Mouse (Mus musculus) lung, postnatal 36 days (tissue): ENCODE data around the gene Fbxo10.
"Not testable (repeated sequence)": the region's sequence is repeated elsewhere in the genome, so short reads cannot be mapped to it uniquely, and the experiment has no call there.

Experiments
- DNase-seq: peaks from one replicate; pipeline ENCODE4 v3.0.0; 2022; ENCODE audit warnings: mixed read lengths

The Fbxo10 gene

GRCm38 (mm10) chr4:45047286-45047887 is 37.0 kb downstream of the Fbxo10 start:
- no peak for DNase-seq

GRCm38 (mm10) chr4:45046679-45047078 is 37.7 kb downstream of the Fbxo10 start:
- no peak for DNase-seq

- DNase-seq, result no peak
Observed at GRCm38 (mm10) chr4:45040795-45041194, 43.6 kb downstream of the Fbxo10 start.

GRCm38 (mm10) chr4:45039546-45039945 is 44.9 kb downstream of the Fbxo10 start:
- not testable (repeated sequence) for DNase-seq

GRCm38 (mm10) chr4:45038879-45039278 is 45.5 kb downstream of the Fbxo10 start:
- DNase-seq, result peak; percentile 25

- no peak for DNase-seq
Observed at GRCm38 (mm10) chr4:45037455-45038410, 46.7 kb downstream of the Fbxo10 start.

- no peak for DNase-seq
Observed at GRCm38 (mm10) chr4:45036571-45036970, 47.8 kb downstream of the Fbxo10 start.

- no peak for DNase-seq
Observed at GRCm38 (mm10) chr4:45036048-45036447, 48.4 kb downstream of the Fbxo10 start.

GRCm38 (mm10) chr4:45034693-45035628 is 49.4 kb downstream of the Fbxo10 start:
- no peak for DNase-seq

GRCm38 (mm10) chr4:45032586-45032985 is 51.8 kb downstream of the Fbxo10 start:
- no peak for DNase-seq

- DNase-seq, result no peak
Observed at GRCm38 (mm10) chr4:45026459-45026858, 57.9 kb downstream of the Fbxo10 start.

GRCm38 (mm10) chr4:45019009-45019408 is 65.4 kb downstream of the Fbxo10 start:
- no peak for DNase-seq

- DNase-seq, result peak; percentile 100
Observed at GRCm38 (mm10) chr4:45018452-45018980, 65.9 kb downstream of the Fbxo10 start, which contains the start of gene Polr1e. Gene Polr1e (plus strand): TSS chr4:45018583.

GRCm38 (mm10) chr4:45015615-45016014 is 68.8 kb downstream of the Fbxo10 start:
- DNase-seq, result peak; percentile 86

GRCm38 (mm10) chr4:45013537-45013936 is 70.9 kb downstream of the Fbxo10 start:
- no peak for DNase-seq

GRCm38 (mm10) chr4:45013031-45013431 is 71.4 kb downstream of the Fbxo10 start:
- DNase-seq, result no peak

- DNase-seq, result peak; percentile 100
Observed at GRCm38 (mm10) chr4:45012105-45012975, 72.1 kb downstream of the Fbxo10 start, which contains the start of gene Zbtb5. Gene Zbtb5 (minus strand): TSS chr4:45012412.

GRCm38 (mm10) chr4:45011581-45012104 is 72.8 kb downstream of the Fbxo10 start:
- peak; percentile 76 for DNase-seq

GRCm38 (mm10) chr4:45010806-45011415 is 73.5 kb downstream of the Fbxo10 start:
- DNase-seq, result peak; percentile 22

GRCm38 (mm10) chr4:45005452-45005851 is 79.0 kb downstream of the Fbxo10 start:
- DNase-seq, result no peak

GRCm38 (mm10) chr4:45000001-45000400 is 84.4 kb downstream of the Fbxo10 start:
- no peak for DNase-seq
